ENCODE assay signal across 18 mouse cellular contexts in genomic region chr16:13565291-13565690, GRCm38 (mm10).
DNase-seq lines count a peak whose midpoint lies in the region; ATAC-seq and TF ChIP-seq lines count a peak whose summit lies in the region.
"Had no signal": no experiment of that assay in that cellular context is flagged by ENCODE, and none has a peak within 500 bp of the region (broad histone marks: within the 10 kb centered on the region; RNA-seq: fewer than 3 reads in every experiment).

No protein-coding gene starts in this region.

- H3K27me3 ChIP-seq in forebrain, embryonic 16.5 days (replicated peaks; ENCODE audit: control insufficient read depth, insufficient read depth, low read length) = no peaks in the 10 kb centered on the region
- H3K27me3 ChIP-seq in forebrain, embryonic 12.5 days = no peaks in the 10 kb centered on the region
- H3K27me3 ChIP-seq: embryonic facial prominence, embryonic 13.5 days; heart, embryonic 12.5 days had no signal

- peak; percentile 21 to 40 for DNase-seq in left cerebral cortex, adult 18-20 months (ENCODE audit: low spot score in 2 of 2)
- no peak for DNase-seq in left cerebral cortex, adult 2 months (ENCODE audit: extremely low spot score in 1 of 2, low spot score in 2 of 2)
- DNase-seq in right cerebral cortex, adult 18-20 months = peak; percentile 49
- no peak for DNase-seq in right cerebral cortex, postnatal 10 days (ENCODE audit: low spot score in 2 of 2)
- DNase-seq in left cerebral cortex, postnatal 25 days (ENCODE audit: low spot score in 2 of 2) = peak; percentile 22 to 86
- no peak for DNase-seq in kidney, postnatal 4 days
- DNase-seq: adrenal gland, postnatal 10 days; cerebellum, adult 11-12 months; cerebellum, adult 9-10 months; cerebellum, postnatal 36 days; gastrocnemius, adult 2 months; gastrocnemius, postnatal 25 days had no signal

- H3K27ac ChIP-seq in forebrain, embryonic 16.5 days (ENCODE audit: low read length) = no peak overlapping the region
- H3K27ac ChIP-seq in forebrain, embryonic 12.5 days = no peak overlapping the region
- no peak overlapping the region for H3K27ac ChIP-seq in left cerebral cortex, adult 2 months
- H3K27ac ChIP-seq: embryonic facial prominence, embryonic 13.5 days; gastrocnemius, adult 2 months; hindbrain, embryonic 10.5 days; hindbrain, embryonic 14.5 days had no signal

- TF ChIP-seq CTCF in left cerebral cortex, adult 2 months (IDR thresholded peaks at IDR 0.05) = no peak

- H3K4me1 ChIP-seq in forebrain, embryonic 16.5 days (replicated peaks; ENCODE audit: control insufficient read depth, insufficient read depth, low read length) = no peaks in the 10 kb centered on the region
- H3K4me1 ChIP-seq in forebrain, embryonic 12.5 days = no peaks in the 10 kb centered on the region
- H3K4me1 ChIP-seq: embryonic facial prominence, embryonic 13.5 days; heart, embryonic 12.5 days; hindbrain, embryonic 10.5 days had no signal

- WGBS in forebrain, embryonic 16.5 days = 70% methylated on average over 5 of the region's 5 CpGs
- 92% methylated on average over 5 of the region's 5 CpGs for WGBS in forebrain, embryonic 12.5 days

- intact Hi-C loops in left cerebral cortex, adult 2 months (cut with DNase I) = loop anchor here (5.0 kb wide), 1 partner anchor 118 kb away; no protein-coding TSS in a partner anchor
- intact Hi-C loops in left cerebral cortex, postnatal 25 days (cut with DNase I) = no loop called here

- no peak overlapping the region for H3K4me2 ChIP-seq in forebrain, embryonic 16.5 days (ENCODE audit: low read length)
- no peak overlapping the region for H3K4me2 ChIP-seq in forebrain, embryonic 12.5 days
- H3K4me2 ChIP-seq: embryonic facial prominence, embryonic 13.5 days; heart, embryonic 12.5 days; hindbrain, embryonic 14.5 days had no signal

- no peak overlapping the region for H3K4me3 ChIP-seq in forebrain, embryonic 16.5 days (replicated peaks; ENCODE audit: low read length)
- no peak overlapping the region for H3K4me3 ChIP-seq in forebrain, embryonic 12.5 days (replicated peaks)
- no peak overlapping the region for H3K4me3 ChIP-seq in left cerebral cortex, adult 2 months
- H3K4me3 ChIP-seq: embryonic facial prominence, embryonic 13.5 days; gastrocnemius, adult 2 months; heart, embryonic 12.5 days; hindbrain, embryonic 10.5 days had no signal

- no peaks in the 10 kb centered on the region for H3K9me3 ChIP-seq in forebrain, embryonic 16.5 days (ENCODE audit: control insufficient read depth, low read length)
- H3K9me3 ChIP-seq in forebrain, embryonic 12.5 days = no peaks in the 10 kb centered on the region
- H3K9me3 ChIP-seq: embryonic facial prominence, embryonic 13.5 days; heart, embryonic 12.5 days; hindbrain, embryonic 10.5 days had no signal

- no peaks in the 10 kb centered on the region for H3K36me3 ChIP-seq in forebrain, embryonic 16.5 days (ENCODE audit: control insufficient read depth, insufficient read depth)
- H3K36me3 ChIP-seq in forebrain, embryonic 12.5 days (replicated peaks) = no peaks in the 10 kb centered on the region

- H3K9ac ChIP-seq in forebrain, embryonic 16.5 days (replicated peaks; ENCODE audit: low read depth, low read length) = no peak overlapping the region
- no peak overlapping the region for H3K9ac ChIP-seq in forebrain, embryonic 12.5 days
- H3K9ac ChIP-seq: embryonic facial prominence, embryonic 13.5 days; heart, embryonic 12.5 days; hindbrain, embryonic 14.5 days had no signal

- ATAC-seq in forebrain, embryonic 16.5 days = peak; percentile 43; the same call in 1 of the 2 replicates
- ATAC-seq in forebrain, embryonic 12.5 days (ENCODE audit: low FRiP score) = no peak

Comparison
In these comparisons a context has a peak if more than half of its experiments do, and no peak if none do; other contexts are left out.
1. DNase-seq: peak in left cerebral cortex, adult 18-20 months (2 of 2), right cerebral cortex, adult 18-20 months (single experiment) and left cerebral cortex, postnatal 25 days (2 of 2); none in left cerebral cortex, adult 2 months (0 of 2), right cerebral cortex, postnatal 10 days (0 of 2) and kidney, postnatal 4 days (0 of 2).